Mouse (Mus musculus): ENCODE results near the gene Resf1.
"Not testable (repeated sequence)": the region's sequence is repeated elsewhere in the genome, so short reads cannot be mapped to it uniquely, and the experiment has no call there.

Resf1 gene

GRCm38 (mm10) chr6:149308956-149309932 is at the start of gene Resf1:
Gene Resf1, plus strand, starts transcription at chr6:149309414.
- DNase-seq (ENCODE audit: low read depth) = peak; percentile 86

- peak; percentile 4 for DNase-seq (ENCODE audit: low read depth)
Measured at GRCm38 (mm10) chr6:149260801-149261239, 48.4 kb upstream of the Resf1 start.

GRCm38 (mm10) chr6:149267951-149268350 is 41.3 kb upstream of the Resf1 start:
- DNase-seq (ENCODE audit: low read depth) = no peak

- no peak for DNase-seq (ENCODE audit: low read depth)
Measured at GRCm38 (mm10) chr6:149278248-149278731, 30.9 kb upstream of the Resf1 start.

GRCm38 (mm10) chr6:149278866-149279265 is 30.3 kb upstream of the Resf1 start:
- no peak for DNase-seq (ENCODE audit: low read depth)

GRCm38 (mm10) chr6:149280511-149280910 is 28.7 kb upstream of the Resf1 start:
- no peak for DNase-seq (ENCODE audit: low read depth)

GRCm38 (mm10) chr6:149288190-149288589 is 21.0 kb upstream of the Resf1 start:
- not testable (repeated sequence) for DNase-seq (ENCODE audit: low read depth)

- DNase-seq (ENCODE audit: low read depth) = not testable (repeated sequence)
Measured at GRCm38 (mm10) chr6:149303231-149303630, 6.0 kb upstream of the Resf1 start.

GRCm38 (mm10) chr6:149307092-149307491 is 2.1 kb upstream of the Resf1 start:
- DNase-seq (ENCODE audit: low read depth) = no peak

GRCm38 (mm10) chr6:149307801-149308200 is 1.4 kb upstream of the Resf1 start:
- peak; percentile 44 for DNase-seq (ENCODE audit: low read depth)

GRCm38 (mm10) chr6:149310226-149310625 is 1.0 kb downstream of the Resf1 start:
- DNase-seq (ENCODE audit: low read depth) = no peak

- no peak for DNase-seq (ENCODE audit: low read depth)
Measured at GRCm38 (mm10) chr6:149311044-149311443, 1.8 kb downstream of the Resf1 start.

GRCm38 (mm10) chr6:149311778-149312177 is 2.6 kb downstream of the Resf1 start:
- no peak for DNase-seq (ENCODE audit: low read depth)

GRCm38 (mm10) chr6:149312221-149312620 is 3.0 kb downstream of the Resf1 start:
- DNase-seq (ENCODE audit: low read depth) = no peak

GRCm38 (mm10) chr6:149314918-149315317 is 5.7 kb downstream of the Resf1 start:
- DNase-seq (ENCODE audit: low read depth) = no peak

GRCm38 (mm10) chr6:149323523-149324241 is 14.5 kb downstream of the Resf1 start:
- no peak for DNase-seq (ENCODE audit: low read depth)

GRCm38 (mm10) chr6:149324242-149324633 is 15.0 kb downstream of the Resf1 start:
- no peak for DNase-seq (ENCODE audit: low read depth)

GRCm38 (mm10) chr6:149329071-149329470 is 19.9 kb downstream of the Resf1 start:
- DNase-seq (ENCODE audit: low read depth) = no peak

GRCm38 (mm10) chr6:149330332-149330731 is 21.1 kb downstream of the Resf1 start:
- DNase-seq (ENCODE audit: low read depth) = no peak

- DNase-seq (ENCODE audit: low read depth) = no peak
Measured at GRCm38 (mm10) chr6:149333036-149333435, 23.8 kb downstream of the Resf1 start.

- DNase-seq (ENCODE audit: low read depth) = no peak
Measured at GRCm38 (mm10) chr6:149337990-149338389, 28.8 kb downstream of the Resf1 start.

- no peak for DNase-seq (ENCODE audit: low read depth)
Measured at GRCm38 (mm10) chr6:149338622-149339021, 29.4 kb downstream of the Resf1 start.

- DNase-seq (ENCODE audit: low read depth) = peak; percentile 28
Measured at GRCm38 (mm10) chr6:149343802-149344201, 34.6 kb downstream of the Resf1 start.

Measured in naive thymus-derived CD4-positive, alpha-beta T cell, adult 2 months (primary cell).